Mouse (Mus musculus) bone marrow, adult 2 months (tissue): ENCODE measurements around the gene Crygs. TPM values are rescaled to one million over a fixed set of nuclear protein-coding genes. Genes with fewer than 3 reads are reported as not detected.

Experiments used
- H3K27ac ChIP-seq: fragments of 200-500 bp; 2 replicates; pipeline ENCODE4 v1.5.1; 2012; ENCODE audit warnings: low read depth, mild to moderate bottlenecking, control low read depth, inconsistent platforms, low read length; ENCODE audit not compliant: control insufficient read depth, poor library complexity, insufficient read depth
- H3K4me1 ChIP-seq: fragments of 200-500 bp; 2 replicates; pipeline ENCODE4 v1.6.1; 2011; ENCODE audit warnings: low read length; ENCODE audit not compliant: control insufficient read depth, insufficient read depth
- H3K4me3 ChIP-seq: fragments of 200-500 bp; replicated peaks from 2 replicates; pipeline ENCODE3; 2011; ENCODE audit warnings: mild to moderate bottlenecking, low read depth, low read length, control low read depth; ENCODE audit not compliant: control insufficient read depth
- CTCF ChIP-seq: fragments of 200-500 bp; IDR thresholded peaks from 2 replicates; pipeline ENCODE4 v1.5.1; 2011; ENCODE audit warnings: low read length, control low read depth; ENCODE audit not compliant: control insufficient read depth, insufficient read depth
- POLR2A ChIP-seq: fragments of 200-500 bp; IDR thresholded peaks from 2 replicates; pipeline ENCODE4 v1.6.1; 2011; ENCODE audit warnings: low read depth, mild to moderate bottlenecking, control low read depth, low read length, borderline replicate concordance; ENCODE audit not compliant: control insufficient read depth
- WGBS: fragments of 180-500 bp; shearing (Covaris S2); methylation state at CpG from one replicate; pipeline ENCODE4 v1.1.7; 2018; 5-methylcytosine and 5-hydroxymethylcytosine counted together
- polyA plus RNA-seq: library from polyadenylated mRNA; stranded (reverse); fragments of >200 nt; gene quantifications from 2 replicates; pipeline ENCODE4 v1.2.4, GENCODE M21; 2011; ENCODE audit warnings: low replicate concordance; ENCODE audit not compliant: missing spikeins, insufficient read depth, insufficient read length

Crygs gene
- not detected in 2 replicates for polyA plus RNA-seq

GRCm38 (mm10) chr16:22811477-22811876 is at the start of gene Crygs:
TSS of gene Crygs (minus strand) at chr16:22811577.
- no peak within 1 kb of the TSS for H3K4me3 ChIP-seq
- H3K27ac ChIP-seq = no peak within 1 kb of the TSS; the same call in 1 of the 2 replicates
- TF ChIP-seq POLR2A = no peak
- no peak for TF ChIP-seq CTCF
- WGBS = 64% methylated on average over 2 of the region's 2 CpGs
- no peaks in the 10 kb centered on the region for H3K4me1 ChIP-seq

- Histone ChIP-seq H3K27ac (peak within 1 kb of the TSS; percentile 75), H3K4me3 (peak within 1 kb of the TSS; percentile 92), H3K4me1 (peaks cover 3% of the 10 kb centered on the region)
- WGBS = under 1% methylated on average over 62 of the region's 62 CpGs
- no peak for TF ChIP-seq CTCF
- TF ChIP-seq POLR2A = peak; percentile 63; the same call in 1 of the 2 replicates
These were observed 46.2 kb upstream of the Crygs start, which contains the start of the genes Tbccd1 and Dnajb11 for GRCm38 (mm10) chr16:22857431-22858113. TSS of gene Tbccd1 (minus strand) at chr16:22857669. TSS of gene Dnajb11 (plus strand) at chr16:22857845.

- WGBS = 6% methylated on average over 9 of the region's 9 CpGs
- Histone ChIP-seq H3K4me3 (peak overlapping the region; percentile 60), H3K4me1 (peaks cover 3% of the 10 kb centered on the region), H3K27ac (peak overlapping the region; percentile 75)
- TF ChIP-seq POLR2A = no peak
- TF ChIP-seq CTCF = no peak
These were observed 45.4 kb upstream of the Crygs start for GRCm38 (mm10) chr16:22856773-22857172.

GRCm38 (mm10) chr16:22852709-22853108 is 41.3 kb upstream of the Crygs start:
- no peaks in the 10 kb centered on the region; the same call in none of the 2 replicates for H3K4me1 ChIP-seq

GRCm38 (mm10) chr16:22848331-22848730 is 37.0 kb upstream of the Crygs start:
- H3K4me3 ChIP-seq = no peak overlapping the region
- H3K4me1 ChIP-seq = no peaks in the 10 kb centered on the region; the same call in 1 of the 2 replicates
- TF ChIP-seq CTCF (no peak), POLR2A (no peak)
- H3K27ac ChIP-seq = no peak overlapping the region
- 88% methylated on average over 1 of the region's 1 CpGs for WGBS

More at GRCm38 (mm10) chr16:22852709-22853108, 41.3 kb upstream of the Crygs start:
- H3K4me3 ChIP-seq = no peak overlapping the region
- TF ChIP-seq POLR2A (no peak), CTCF (no peak)
- no peak overlapping the region for H3K27ac ChIP-seq
- WGBS = 67% methylated on average over 4 of the region's 4 CpGs

GRCm38 (mm10) chr16:22847686-22848085 is 36.3 kb upstream of the Crygs start:
- 95% methylated on average over 1 of the region's 1 CpGs for WGBS
- no peak for TF ChIP-seq POLR2A
- TF ChIP-seq CTCF = no peak
- H3K4me3 ChIP-seq = no peak overlapping the region
- no peaks in the 10 kb centered on the region; the same call in none of the 2 replicates for H3K4me1 ChIP-seq
- H3K27ac ChIP-seq = no peak overlapping the region

- TF ChIP-seq CTCF (no peak), POLR2A (no peak)
- no peak overlapping the region for H3K4me3 ChIP-seq
- WGBS = 90% methylated on average over 4 of the region's 4 CpGs
- no peaks in the 10 kb centered on the region; the same call in 1 of the 2 replicates for H3K4me1 ChIP-seq
- no peak overlapping the region for H3K27ac ChIP-seq
These were observed 34.1 kb upstream of the Crygs start for GRCm38 (mm10) chr16:22845481-22845880.

GRCm38 (mm10) chr16:22844834-22845233 is 33.5 kb upstream of the Crygs start:
- H3K27ac ChIP-seq = no peak overlapping the region
- H3K4me3 ChIP-seq = no peak overlapping the region
- 56% methylated on average over 5 of the region's 5 CpGs for WGBS
- H3K4me1 ChIP-seq = no peaks in the 10 kb centered on the region; the same call in 1 of the 2 replicates
- TF ChIP-seq POLR2A (no peak), CTCF (no peak)
